Mouse (Mus musculus): ENCODE measurements around the gene Rnh1. TPM values are rescaled to one million over a fixed set of nuclear protein-coding genes. Genes with fewer than 3 reads are reported as not detected.

Gene Rnh1
- polyA plus RNA-seq, 1 experiment from 2014 or later = 56.1 TPM

DNA sequence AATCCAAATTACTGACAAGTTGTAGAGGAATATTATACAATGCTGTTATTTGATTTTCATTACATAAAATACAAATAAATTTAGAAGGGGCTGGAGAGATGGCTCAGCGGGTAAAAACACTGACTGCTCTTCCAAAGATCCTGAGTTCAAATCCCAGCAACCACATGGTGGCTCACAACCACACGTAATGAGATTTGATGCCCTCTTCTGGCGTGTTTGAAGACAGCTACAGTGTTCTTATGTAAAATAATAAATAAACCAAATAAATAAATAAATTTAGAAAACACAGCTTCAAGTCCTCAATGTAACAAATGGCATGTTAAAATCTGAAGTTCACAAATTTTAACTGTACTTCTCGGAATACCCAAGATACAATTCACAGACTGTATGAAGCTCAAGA, 2.4 kb upstream of the Rnh1 start:
- no peak overlapping the region for H3K4me2 ChIP-seq (replicated peaks)
- H3K27ac ChIP-seq = no peak overlapping the region
- DNase-seq (ENCODE audit: low spot score) (no peak), ATAC-seq (ENCODE audit: low FRiP score) (no peak)
- H3K27me3 ChIP-seq (ENCODE audit: control insufficient read depth, insufficient read depth, low read length) = no peaks in the 10 kb centered on the region
- WGBS = 83% methylated on average over 4 of the region's 4 CpGs
- peaks cover 7% of the 10 kb centered on the region for H3K4me1 ChIP-seq (replicated peaks; ENCODE audit: control insufficient read depth, insufficient read depth, low read length)
- no peak overlapping the region for H3K9ac ChIP-seq
- H3K36me3 ChIP-seq (replicated peaks; ENCODE audit: control insufficient read depth, insufficient read depth) = no peaks in the 10 kb centered on the region
- no peak overlapping the region for H3K4me3 ChIP-seq (replicated peaks; ENCODE audit: low read length)
- H3K9me3 ChIP-seq (ENCODE audit: control insufficient read depth, low read length) = no peaks in the 10 kb centered on the region

DNA sequence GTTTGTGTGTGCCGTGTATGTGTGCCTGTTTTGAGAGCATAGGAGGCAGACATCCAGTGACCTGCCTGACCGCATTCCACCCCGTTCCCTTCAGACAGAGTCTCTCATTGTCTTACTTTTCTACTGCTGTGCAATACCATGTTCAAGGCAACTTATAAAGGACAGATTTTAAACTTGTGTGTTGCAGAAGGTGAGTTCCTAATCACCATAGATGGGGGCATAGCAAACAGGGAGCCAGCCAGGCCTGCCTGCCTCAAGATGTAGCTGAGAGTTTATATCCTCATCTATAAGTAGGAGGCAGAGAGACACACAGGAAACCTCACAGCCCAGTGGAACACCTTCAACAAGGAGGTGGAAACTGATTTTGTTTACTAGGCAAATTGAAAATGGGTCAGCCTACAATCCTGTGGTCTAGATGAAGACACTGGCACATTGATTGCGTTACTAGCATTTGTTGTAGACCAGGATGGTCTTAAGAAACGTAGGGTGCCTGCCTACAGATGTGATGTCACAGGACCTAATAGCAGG, 730 bp upstream of the Rnh1 start:
- WGBS = 86% methylated on average over 5 of the region's 5 CpGs
- peak overlapping the region; percentile 58 for H3K9ac ChIP-seq
- no peak for ATAC-seq (ENCODE audit: low FRiP score)
- no peaks in the 10 kb centered on the region for H3K36me3 ChIP-seq (replicated peaks; ENCODE audit: control insufficient read depth, insufficient read depth)
- DNase-seq (ENCODE audit: low spot score) = no peak
- no peaks in the 10 kb centered on the region for H3K9me3 ChIP-seq (ENCODE audit: control insufficient read depth, low read length)
- peak overlapping the region; percentile 92 for H3K27ac ChIP-seq
- no peaks in the 10 kb centered on the region for H3K27me3 ChIP-seq (ENCODE audit: control insufficient read depth, insufficient read depth, low read length)
- peak overlapping the region; percentile 69 for H3K4me2 ChIP-seq (replicated peaks)
- H3K4me1 ChIP-seq (replicated peaks; ENCODE audit: control insufficient read depth, insufficient read depth, low read length) = peaks cover 7% of the 10 kb centered on the region
- H3K4me3 ChIP-seq (replicated peaks; ENCODE audit: low read length) = peak overlapping the region; percentile 41

DNA sequence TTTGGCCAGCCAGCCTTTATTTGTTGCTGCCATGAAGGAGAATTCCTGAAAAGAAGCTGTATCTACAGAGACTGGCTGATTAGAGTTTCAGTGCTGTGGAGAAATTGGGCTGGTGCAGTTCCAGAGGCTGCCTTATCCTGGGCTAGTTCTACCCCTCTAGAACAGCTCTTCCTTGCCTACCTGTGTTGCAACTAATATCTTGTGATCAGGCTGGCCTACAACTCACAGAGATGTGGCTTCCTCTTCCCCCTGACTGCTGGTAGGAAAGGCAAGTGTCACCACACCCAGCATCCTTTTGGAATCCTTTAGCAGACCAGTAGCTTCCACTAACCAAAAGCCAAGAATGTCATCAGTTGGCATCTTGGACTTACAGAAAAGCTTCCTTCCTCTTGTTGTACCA, 2.8 kb downstream of the Rnh1 start:
- H3K4me1 ChIP-seq (replicated peaks; ENCODE audit: control insufficient read depth, insufficient read depth, low read length) = peaks cover 14% of the 10 kb centered on the region
- DNase-seq (ENCODE audit: low spot score) (no peak), ATAC-seq (ENCODE audit: low FRiP score) (no peak)
- no peaks in the 10 kb centered on the region for H3K27me3 ChIP-seq (ENCODE audit: control insufficient read depth, insufficient read depth, low read length)
- H3K36me3 ChIP-seq (replicated peaks; ENCODE audit: control insufficient read depth, insufficient read depth) = no peaks in the 10 kb centered on the region; the same call in 1 of the 2 replicates
- no peak overlapping the region for H3K27ac ChIP-seq
- H3K4me2 ChIP-seq (replicated peaks) = no peak overlapping the region
- no peak overlapping the region for H3K4me3 ChIP-seq (replicated peaks; ENCODE audit: low read length)
- no peak overlapping the region for H3K9ac ChIP-seq
- H3K9me3 ChIP-seq (ENCODE audit: control insufficient read depth, low read length) = no peaks in the 10 kb centered on the region

DNA sequence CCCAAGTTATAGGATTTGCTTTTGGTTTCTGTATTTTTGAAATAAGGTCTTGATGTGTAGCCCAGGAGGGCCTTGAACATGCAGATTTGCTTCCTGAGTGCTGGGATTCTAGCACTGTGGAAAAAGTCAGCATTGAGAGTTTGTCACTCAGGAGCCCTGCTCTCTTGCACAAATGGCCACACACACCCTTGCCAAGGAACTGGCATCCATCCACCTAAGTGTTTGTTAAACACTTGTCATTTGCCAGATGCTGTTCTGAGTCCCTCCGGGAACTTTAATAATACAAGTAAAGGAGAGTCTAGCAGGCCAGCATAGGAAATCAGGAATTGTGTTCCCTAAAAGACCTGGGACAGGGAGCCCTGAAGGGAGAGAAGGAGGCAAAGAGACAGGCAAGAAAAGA, 3.4 kb downstream of the Rnh1 start:
- DNase-seq (ENCODE audit: low spot score) (no peak), ATAC-seq (ENCODE audit: low FRiP score) (no peak)
- Histone ChIP-seq H3K27me3 (ENCODE audit: control insufficient read depth, insufficient read depth, low read length) (no peaks in the 10 kb centered on the region), H3K36me3 (replicated peaks; ENCODE audit: control insufficient read depth, insufficient read depth) (no peaks in the 10 kb centered on the region; the same call in 1 of the 2 replicates), H3K9ac (no peak overlapping the region), H3K4me3 (replicated peaks; ENCODE audit: low read length) (no peak overlapping the region), H3K4me2 (replicated peaks) (no peak overlapping the region), H3K4me1 (replicated peaks; ENCODE audit: control insufficient read depth, insufficient read depth, low read length) (peaks cover 14% of the 10 kb centered on the region), H3K9me3 (ENCODE audit: control insufficient read depth, low read length) (no peaks in the 10 kb centered on the region), H3K27ac (no peak overlapping the region)
- 75% methylated on average over 1 of the region's 1 CpGs for WGBS

DNA sequence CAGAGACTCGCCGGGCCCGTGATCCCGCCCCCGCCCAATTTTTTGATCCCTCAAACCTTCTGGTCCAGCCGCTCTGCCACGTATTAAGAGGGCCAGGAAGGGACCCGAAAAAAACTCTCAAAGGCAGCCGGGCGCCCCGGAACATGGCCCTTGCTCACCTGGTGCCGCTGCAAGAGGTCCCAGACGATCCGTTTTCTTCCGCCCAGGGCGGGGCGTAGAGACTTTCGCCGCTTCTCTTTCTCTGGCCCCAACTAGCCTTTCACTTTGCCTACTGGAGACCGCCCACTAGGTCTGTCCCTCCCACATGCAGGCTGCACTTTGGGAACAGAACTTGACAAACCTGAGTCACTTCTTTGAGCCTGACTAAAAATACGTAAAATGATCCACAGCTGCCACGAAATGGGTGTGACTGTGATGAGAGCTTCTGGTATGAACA, 4.1 kb downstream of the Rnh1 start:
- Histone ChIP-seq H3K4me2 (replicated peaks) (peak overlapping the region; percentile 42), H3K9me3 (ENCODE audit: control insufficient read depth, low read length) (no peaks in the 10 kb centered on the region), H3K27ac (no peak overlapping the region), H3K27me3 (ENCODE audit: control insufficient read depth, insufficient read depth, low read length) (no peaks in the 10 kb centered on the region), H3K4me1 (replicated peaks; ENCODE audit: control insufficient read depth, insufficient read depth, low read length) (peaks cover 14% of the 10 kb centered on the region), H3K4me3 (replicated peaks; ENCODE audit: low read length) (peak overlapping the region; percentile 19), H3K9ac (peak overlapping the region; percentile 41), H3K36me3 (replicated peaks; ENCODE audit: control insufficient read depth, insufficient read depth) (peaks cover 6% of the 10 kb centered on the region; the same call in 1 of the 2 replicates)
- 5% methylated on average over 22 of the region's 22 CpGs for WGBS
- ATAC-seq (ENCODE audit: low FRiP score) (no peak), DNase-seq (ENCODE audit: low spot score) (no peak)

DNA sequence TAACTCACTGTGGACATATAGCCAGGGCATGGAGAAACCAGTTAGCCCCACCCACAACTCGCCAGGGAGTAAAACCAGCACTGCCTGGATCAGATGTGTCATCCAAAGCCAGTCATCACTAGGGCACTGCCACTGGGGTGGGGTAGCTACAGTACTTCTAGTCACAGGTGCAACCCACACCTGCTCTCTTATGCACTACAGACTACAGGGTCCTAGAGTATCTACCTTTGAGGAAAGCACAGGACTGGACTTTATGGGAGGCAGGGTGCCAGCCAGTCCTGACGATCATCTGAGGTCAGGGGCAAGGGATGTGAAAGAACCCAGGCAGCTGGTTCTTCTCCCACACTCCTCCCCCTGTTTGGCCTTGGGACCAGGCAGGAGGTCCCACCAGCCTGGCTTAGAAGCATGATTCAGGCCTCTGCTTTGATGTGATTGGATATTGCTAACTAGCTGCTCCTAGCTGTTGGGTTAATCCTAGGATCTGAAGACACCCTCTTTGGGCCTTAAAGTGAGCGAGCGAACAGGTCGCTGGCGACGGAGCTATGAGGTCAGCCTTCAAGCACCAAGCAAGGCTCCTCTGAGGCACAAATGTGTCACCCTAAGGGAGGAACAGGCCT, 4.6 kb downstream of the Rnh1 start:
- H3K27ac ChIP-seq = no peak overlapping the region
- 28% methylated on average over 7 of the region's 7 CpGs for WGBS
- peak overlapping the region; percentile 19 for H3K4me3 ChIP-seq (replicated peaks; ENCODE audit: low read length)
- no peaks in the 10 kb centered on the region for H3K27me3 ChIP-seq (ENCODE audit: control insufficient read depth, insufficient read depth, low read length)
- DNase-seq (ENCODE audit: low spot score) (no peak), ATAC-seq (ENCODE audit: low FRiP score) (no peak)
- no peaks in the 10 kb centered on the region for H3K9me3 ChIP-seq (ENCODE audit: control insufficient read depth, low read length)
- H3K9ac ChIP-seq = peak overlapping the region; percentile 41
- H3K4me2 ChIP-seq (replicated peaks) = peak overlapping the region; percentile 42
- peaks cover 12% of the 10 kb centered on the region; the same call in 1 of the 2 replicates for H3K36me3 ChIP-seq (replicated peaks; ENCODE audit: control insufficient read depth, insufficient read depth)
- H3K4me1 ChIP-seq (replicated peaks; ENCODE audit: control insufficient read depth, insufficient read depth, low read length) = peaks cover 9% of the 10 kb centered on the region

DNA sequence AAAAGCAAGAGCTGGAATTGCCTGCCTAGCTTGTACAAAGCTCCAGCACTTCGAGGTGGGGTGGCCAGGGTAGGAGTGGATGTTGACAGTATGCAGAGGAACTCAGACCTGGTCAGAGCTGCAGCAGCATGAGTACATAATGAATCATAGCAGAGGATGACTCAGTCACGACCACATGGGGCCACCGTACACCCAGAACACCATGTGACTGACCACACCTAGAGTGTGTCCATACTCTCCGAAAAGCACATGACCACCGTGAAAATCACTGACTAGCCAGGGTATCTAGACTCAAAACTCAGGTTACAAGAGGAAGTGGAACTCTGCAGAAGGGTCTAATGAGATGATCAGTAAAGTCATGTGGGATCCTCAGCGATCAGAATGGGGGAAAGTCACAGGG, 7.8 kb downstream of the Rnh1 start:
- WGBS = 96% methylated on average over 6 of the region's 6 CpGs
- Histone ChIP-seq H3K4me3 (replicated peaks; ENCODE audit: low read length) (no peak overlapping the region), H3K27ac (no peak overlapping the region), H3K36me3 (replicated peaks; ENCODE audit: control insufficient read depth, insufficient read depth) (peaks cover 34% of the 10 kb centered on the region), H3K9me3 (ENCODE audit: control insufficient read depth, low read length) (no peaks in the 10 kb centered on the region), H3K4me2 (replicated peaks) (no peak overlapping the region), H3K27me3 (ENCODE audit: control insufficient read depth, insufficient read depth, low read length) (no peaks in the 10 kb centered on the region), H3K4me1 (replicated peaks; ENCODE audit: control insufficient read depth, insufficient read depth, low read length) (peaks cover 8% of the 10 kb centered on the region; the same call in 1 of the 2 replicates), H3K9ac (no peak overlapping the region)
- DNase-seq (ENCODE audit: low spot score) (no peak), ATAC-seq (ENCODE audit: low FRiP score) (no peak)

DNA sequence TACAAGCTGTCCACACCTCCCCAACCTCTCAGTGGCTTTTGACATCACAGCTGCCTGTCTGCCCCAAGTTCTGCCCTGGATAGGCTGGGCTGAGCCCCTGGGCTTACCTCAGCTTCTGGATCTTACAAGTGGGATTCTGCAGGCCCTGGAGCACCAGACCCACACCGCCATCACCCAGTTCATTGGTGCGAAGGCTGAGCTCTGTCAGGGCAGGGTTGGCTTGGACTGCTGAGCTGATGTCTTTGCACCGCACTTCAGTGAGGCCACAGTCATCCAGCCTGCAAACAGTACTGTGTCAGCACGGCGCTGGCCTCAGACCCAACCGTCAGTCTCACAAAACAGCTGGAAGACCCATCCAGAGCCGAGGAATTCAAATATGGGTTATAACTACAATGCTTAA, 8.3 kb downstream of the Rnh1 start:
- DNase-seq (ENCODE audit: low spot score) = no peak
- Histone ChIP-seq H3K27me3 (ENCODE audit: control insufficient read depth, insufficient read depth, low read length) (no peaks in the 10 kb centered on the region), H3K36me3 (replicated peaks; ENCODE audit: control insufficient read depth, insufficient read depth) (peaks cover 34% of the 10 kb centered on the region), H3K9me3 (ENCODE audit: control insufficient read depth, low read length) (no peaks in the 10 kb centered on the region), H3K9ac (no peak overlapping the region), H3K4me3 (replicated peaks; ENCODE audit: low read length) (no peak overlapping the region), H3K27ac (no peak overlapping the region), H3K4me2 (replicated peaks) (no peak overlapping the region), H3K4me1 (replicated peaks; ENCODE audit: control insufficient read depth, insufficient read depth, low read length) (peaks cover 8% of the 10 kb centered on the region; the same call in 1 of the 2 replicates)
- no peak for ATAC-seq (ENCODE audit: low FRiP score)
- 92% methylated on average over 7 of the region's 7 CpGs for WGBS

DNA sequence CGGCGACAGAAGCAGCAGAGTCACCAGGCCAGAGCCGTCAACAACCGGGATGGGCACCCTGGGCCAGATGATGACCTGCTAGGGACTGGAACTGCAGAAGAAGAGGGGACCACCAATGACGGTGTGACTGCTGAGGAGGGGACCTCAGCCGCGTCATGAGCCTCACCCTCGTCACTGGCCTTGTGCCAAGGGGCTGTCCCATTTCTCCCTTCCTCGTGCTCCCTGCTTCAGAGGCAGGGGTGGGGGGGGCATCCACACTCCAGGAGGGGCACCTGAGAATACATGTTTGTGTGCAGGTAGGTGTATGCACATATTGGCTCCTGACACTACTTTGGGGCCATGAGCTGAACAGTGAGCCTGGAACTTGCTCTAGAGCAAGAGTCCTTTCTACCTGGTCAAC, 17.3 kb downstream of the Rnh1 start:
- no peak overlapping the region for H3K9ac ChIP-seq
- DNase-seq (ENCODE audit: low spot score) (no peak), ATAC-seq (ENCODE audit: low FRiP score) (no peak)
- no peaks in the 10 kb centered on the region for H3K4me1 ChIP-seq (replicated peaks; ENCODE audit: control insufficient read depth, insufficient read depth, low read length)
- H3K4me2 ChIP-seq (replicated peaks) = no peak overlapping the region
- H3K4me3 ChIP-seq (replicated peaks; ENCODE audit: low read length) = no peak overlapping the region
- no peaks in the 10 kb centered on the region for H3K9me3 ChIP-seq (ENCODE audit: control insufficient read depth, low read length)
- H3K36me3 ChIP-seq (replicated peaks; ENCODE audit: control insufficient read depth, insufficient read depth) = peaks cover 60% of the 10 kb centered on the region
- H3K27me3 ChIP-seq (ENCODE audit: control insufficient read depth, insufficient read depth, low read length) = no peaks in the 10 kb centered on the region
- no peak overlapping the region for H3K27ac ChIP-seq
- WGBS = 91% methylated on average over 9 of the region's 9 CpGs

Data from hindbrain, embryonic 14.5 days (tissue).